Mouse (Mus musculus) bone marrow macrophage, adult 2 months (primary cell): Measurements from ENCODE around the gene Mgea5.

Experiments
- CTCF ChIP-seq: IDR thresholded peaks from 2 replicates; pipeline ENCODE4 v1.5.1; 2012; ENCODE audit warnings: low read depth, mild to moderate bottlenecking, low read length, moderate library complexity
- POLR2A ChIP-seq: IDR thresholded peaks from 2 replicates; pipeline ENCODE4 v1.6.1; 2012; ENCODE audit warnings: mild to moderate bottlenecking, low read depth, low read length, borderline replicate concordance

- TF ChIP-seq CTCF (no peak), POLR2A (no peak)
These were observed 61.4 kb downstream of the Mgea5 start for GRCm38 (mm10) chr19:45722188-45722587.
